Mouse (Mus musculus) liver, adult 10 weeks (tissue): ENCODE results near the gene Ccdc124. TPM values are rescaled to one million over a fixed set of nuclear protein-coding genes. Genes with fewer than 3 reads are reported as not detected.

Source experiments
- polyA plus RNA-seq: library from polyadenylated mRNA; stranded (reverse); fragments of 350-450 nt; fragmentation: Illumina TruSeq; extraction: RNeasy Lipid Tissue Mini Kit (QIAGEN cat#74804); gene quantifications from one replicate; pipeline ENCODE4 v1.2.3, GENCODE M21; 2014; ENCODE audit warnings: low read depth, low replicate concordance

The Ccdc124 gene
- polyA plus RNA-seq = 0.29 TPM

GRCm38 (mm10) chr8:70873364-70873985 is at the start of gene Ccdc124:
Ccdc124 (minus strand) TSS chr8:70873935.

GRCm38 (mm10) chr8:70905831-70906736 is 32.3 kb upstream of the Ccdc124 start, which contains the start of gene Map1s:
Map1s (plus strand) TSS chr8:70905932.

GRCm38 (mm10) chr8:70897021-70897680 is 23.4 kb upstream of the Ccdc124 start, which contains the start of gene Rpl18a:
Rpl18a (minus strand) TSS chr8:70897412.

GRCm38 (mm10) chr8:70892022-70892895 is 18.5 kb upstream of the Ccdc124 start, which contains the start of gene Slc5a5:
Slc5a5 (minus strand) TSS chr8:70892757.

GRCm38 (mm10) chr8:70862824-70863641 is 10.7 kb downstream of the Ccdc124 start, which contains the start of gene Kcnn1:
Kcnn1 (minus strand) TSS chr8:70863258.

GRCm38 (mm10) chr8:70839408-70840351 is 34.1 kb downstream of the Ccdc124 start, which contains the start of gene Arrdc2:
Arrdc2 (minus strand) TSS chr8:70839720.

Other genes starting within 250 kb of the Ccdc124 start
- gene Gdf15, start 241.5 kb downstream of the Ccdc124 start, polyA plus RNA-seq = not detected
- gene Pgpep1, start 213.5 kb downstream of the Ccdc124 start, polyA plus RNA-seq = 17.3 TPM
- 0.61 TPM for gene Lsm4, start 200.7 kb downstream of the Ccdc124 start, polyA plus RNA-seq
- 8.1 TPM for gene Jund, start 175.0 kb downstream of the Ccdc124 start, polyA plus RNA-seq
- not detected for gene Iqcn, start 170.5 kb downstream of the Ccdc124 start, polyA plus RNA-seq
- gene Gm3336, start 155.4 kb downstream of the Ccdc124 start, polyA plus RNA-seq = not detected
- gene Pde4c, start 150.2 kb downstream of the Ccdc124 start, polyA plus RNA-seq = 1.1 TPM
- gene Rab3a, start 119.3 kb downstream of the Ccdc124 start, polyA plus RNA-seq = 0.56 TPM
- 0.85 TPM for gene Mpv17l2, start 113.0 kb downstream of the Ccdc124 start, polyA plus RNA-seq
- 0.93 TPM for gene Pik3r2, start 97.2 kb downstream of the Ccdc124 start, polyA plus RNA-seq
- gene Mast3, start 68.9 kb downstream of the Ccdc124 start, polyA plus RNA-seq = 2.1 TPM
- gene Il12rb1, start 65.5 kb downstream of the Ccdc124 start, polyA plus RNA-seq = not detected
- 2.8 TPM for gene Arrdc2, start 34.2 kb downstream of the Ccdc124 start, polyA plus RNA-seq
- gene Kcnn1, start 10.7 kb downstream of the Ccdc124 start, polyA plus RNA-seq = 0.66 TPM
- not detected for gene Slc5a5, start 18.8 kb upstream of the Ccdc124 start, polyA plus RNA-seq
- 58.9 TPM for gene Rpl18a, start 23.5 kb upstream of the Ccdc124 start, polyA plus RNA-seq
- gene Map1s, start 32.0 kb upstream of the Ccdc124 start, polyA plus RNA-seq = not detected